Comparison of ENCODE assay signal across 22 mouse cellular contexts in the genomic region with DNA sequence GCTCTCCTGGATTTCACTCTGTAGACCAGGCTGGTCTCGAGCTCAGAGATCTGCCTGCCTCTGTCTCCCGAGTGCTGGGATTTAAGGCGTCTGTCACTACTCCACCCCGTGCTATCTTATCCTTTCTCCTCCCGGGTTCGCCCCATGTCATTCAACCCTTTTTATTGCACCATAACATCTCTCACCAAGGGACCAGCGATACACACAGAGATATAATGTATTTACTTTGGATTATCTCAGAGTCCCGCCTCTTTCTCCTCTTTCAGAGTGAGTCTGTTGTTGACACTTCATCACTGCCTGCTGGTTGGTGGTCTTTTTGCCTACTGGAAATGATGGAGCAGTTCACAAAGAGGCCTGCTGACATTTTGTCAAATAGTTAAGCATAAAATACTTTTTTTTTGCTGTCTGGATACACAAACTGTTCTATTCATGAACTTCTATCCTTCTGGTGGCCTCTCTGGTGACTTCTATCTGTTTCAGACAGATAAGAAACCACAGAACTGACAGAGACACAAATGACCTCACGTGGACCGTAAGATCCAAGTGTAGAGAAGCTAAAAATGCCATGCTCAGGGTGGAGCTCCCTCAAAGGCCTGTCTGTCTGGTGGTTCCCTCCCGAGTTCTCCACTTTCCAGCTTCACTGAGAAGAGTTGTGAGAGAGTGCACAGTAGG.
DNase-seq lines count a peak whose midpoint lies in the region; ATAC-seq and TF ChIP-seq lines count a peak whose summit lies in the region.
"Had no signal": no experiment of that assay in that cellular context is flagged by ENCODE, and none has a peak within 500 bp of the region (broad histone marks: within the 10 kb centered on the region; RNA-seq: fewer than 3 reads in every experiment).

No protein-coding gene starts in this region.

- H3K4me1 ChIP-seq in liver, embryonic 11.5 days (replicated peaks; ENCODE audit: control insufficient read depth, insufficient read depth, low read length), result peaks cover 9% of the 10 kb centered on the region
- H3K4me1 ChIP-seq in liver, postnatal 0 days (ENCODE audit: insufficient read depth), result no peaks in the 10 kb centered on the region; the same call in 1 of the 2 replicates
- H3K4me1 ChIP-seq in hindbrain, embryonic 10.5 days (replicated peaks), result no peaks in the 10 kb centered on the region
- H3K4me1 ChIP-seq: embryonic facial prominence, embryonic 13.5 days; forebrain, embryonic 12.5 days; midbrain, embryonic 13.5 days had no signal

- peak overlapping the region; percentile 25; the same call in 1 of the 2 replicates for H3K27ac ChIP-seq in liver, embryonic 11.5 days (ENCODE audit: low read depth, low read length)
- peak overlapping the region; percentile 29; the same call in 1 of the 2 replicates for H3K27ac ChIP-seq in liver, postnatal 0 days (ENCODE audit: low read depth)
- H3K27ac ChIP-seq in hindbrain, embryonic 10.5 days, result no peak overlapping the region
- H3K27ac ChIP-seq: embryonic facial prominence, embryonic 13.5 days; forebrain, embryonic 12.5 days; gastrocnemius, adult 2 months; hindbrain, embryonic 14.5 days; midbrain, embryonic 13.5 days had no signal

- no peak overlapping the region for H3K4me3 ChIP-seq in liver, embryonic 11.5 days (ENCODE audit: low read depth, low read length)
- no peak overlapping the region for H3K4me3 ChIP-seq in liver, postnatal 0 days (ENCODE audit: low read depth, low read length)
- H3K4me3 ChIP-seq in hindbrain, embryonic 10.5 days, result no peak overlapping the region
- H3K4me3 ChIP-seq: embryonic facial prominence, embryonic 13.5 days; erythroblast, embryonic 14.5 days; forebrain, embryonic 12.5 days; gastrocnemius, adult 2 months; midbrain, embryonic 13.5 days had no signal

- peak; percentile 71 for TF ChIP-seq EP300 in liver, postnatal 0 days (IDR thresholded peaks at IDR 0.05; ENCODE audit: low read depth)

- H3K9ac ChIP-seq in liver, embryonic 11.5 days (ENCODE audit: low read depth, low read length), result no peak overlapping the region
- no peak overlapping the region for H3K9ac ChIP-seq in liver, postnatal 0 days (replicated peaks)
- H3K9ac ChIP-seq: embryonic facial prominence, embryonic 13.5 days; forebrain, embryonic 12.5 days; hindbrain, embryonic 14.5 days; midbrain, embryonic 13.5 days had no signal

- peak; percentile 60 for DNase-seq in 416B (ENCODE audit: low read depth)
- peak; percentile 14 for DNase-seq in c-Kit-positive CD71-negative TER-119-negative erythroid progenitor cells, embryonic 14.5 days (ENCODE audit: low read depth)
- no peak for DNase-seq in liver, embryonic 11.5 days (ENCODE audit: low spot score)
- DNase-seq in liver, postnatal 0 days, result no peak
- DNase-seq in hindbrain, embryonic 10.5 days (ENCODE audit: low spot score), result no peak
- no peak for DNase-seq in kidney, adult 8-10 months
- DNase-seq in layer of hippocampus, adult 9-10 months (ENCODE audit: low spot score), result no peak
- DNase-seq in kidney, postnatal 4 days, result no peak
- DNase-seq: cerebellum, adult 2 months; cerebellum, postnatal 25 days; embryo, embryonic 11 days; gastrocnemius, adult 2 months; kidney, postnatal 25 days; lung, postnatal 10 days; thymus, adult 18-20 months; thymus, postnatal 36 days had no signal

- H3K27me3 ChIP-seq in liver, embryonic 11.5 days (replicated peaks; ENCODE audit: control insufficient read depth, insufficient read depth, low read length), result no peaks in the 10 kb centered on the region
- no peaks in the 10 kb centered on the region for H3K27me3 ChIP-seq in liver, postnatal 0 days (ENCODE audit: insufficient read depth, low read length)
- no peaks in the 10 kb centered on the region for H3K27me3 ChIP-seq in hindbrain, embryonic 10.5 days (ENCODE audit: insufficient read depth, poor library complexity, severe bottlenecking)
- H3K27me3 ChIP-seq: embryonic facial prominence, embryonic 13.5 days; forebrain, embryonic 12.5 days; midbrain, embryonic 13.5 days had no signal

- H3K9me3 ChIP-seq in liver, embryonic 11.5 days (ENCODE audit: control insufficient read depth, low read length), result no peaks in the 10 kb centered on the region
- no peaks in the 10 kb centered on the region for H3K9me3 ChIP-seq in liver, postnatal 0 days (ENCODE audit: low read length)
- H3K9me3 ChIP-seq in hindbrain, embryonic 10.5 days, result no peaks in the 10 kb centered on the region
- H3K9me3 ChIP-seq: embryonic facial prominence, embryonic 13.5 days; forebrain, embryonic 12.5 days; midbrain, embryonic 13.5 days had no signal

- peak overlapping the region; percentile 24; the same call in 1 of the 2 replicates for H3K4me2 ChIP-seq in liver, embryonic 11.5 days
- peak overlapping the region; percentile 18; the same call in 1 of the 2 replicates for H3K4me2 ChIP-seq in liver, postnatal 0 days (ENCODE audit: low read depth, low read length)
- H3K4me2 ChIP-seq: embryonic facial prominence, embryonic 13.5 days; forebrain, embryonic 12.5 days; hindbrain, embryonic 14.5 days; midbrain, embryonic 13.5 days had no signal

- TF ChIP-seq CTCF in liver, postnatal 0 days (IDR thresholded peaks at IDR 0.05; ENCODE audit: low read depth), result no peak

- 41% methylated on average over 11 of the region's 11 CpGs for WGBS in liver, embryonic 11.5 days
- WGBS in liver, postnatal 0 days (ENCODE audit: insufficient replicate concordance), result 48% methylated on average over 11 of the region's 11 CpGs
- WGBS in hindbrain, embryonic 10.5 days, result 89% methylated on average over 11 of the region's 11 CpGs

- no peaks in the 10 kb centered on the region for H3K36me3 ChIP-seq in liver, embryonic 11.5 days (ENCODE audit: control insufficient read depth, insufficient read depth, low read length)
- H3K36me3 ChIP-seq in liver, postnatal 0 days (replicated peaks; ENCODE audit: insufficient read depth, low read length), result no peaks in the 10 kb centered on the region
- H3K36me3 ChIP-seq in hindbrain, embryonic 10.5 days, result no peaks in the 10 kb centered on the region
- H3K36me3 ChIP-seq: embryonic facial prominence, embryonic 13.5 days; forebrain, embryonic 12.5 days; midbrain, embryonic 13.5 days had no signal

- ATAC-seq in liver, embryonic 11.5 days (replicated peaks; ENCODE audit: low FRiP score), result peak; percentile 93
- ATAC-seq in liver, postnatal 0 days, result peak; percentile 95
- ATAC-seq: CD4-positive, CD25-positive, alpha-beta regulatory T cell, adult 4 months; midbrain, embryonic 13.5 days had no signal

Comparison
In these comparisons a context has a peak if more than half of its experiments do, and no peak if none do; other contexts are left out.
1. DNase-seq: peak in 416B (single experiment) and c-Kit-positive CD71-negative TER-119-negative erythroid progenitor cells, embryonic 14.5 days (single experiment); none in liver, embryonic 11.5 days (single experiment), liver, postnatal 0 days (single experiment), hindbrain, embryonic 10.5 days (single experiment), kidney, adult 8-10 months (0 of 2), layer of hippocampus, adult 9-10 months (single experiment) and kidney, postnatal 4 days (0 of 2).